Mouse (Mus musculus) neural tube, embryonic 13.5 days (tissue): Measurements from ENCODE around the gene Paqr3. TPM values are rescaled to one million over a fixed set of nuclear protein-coding genes. Genes with fewer than 3 reads are reported as not detected.

Source experiments
- ATAC-seq: fragments of 200-750 bp; cut with Nextera tagmentation; 2 replicates; pipeline ENCODE4 v1.8.0; 2017; ENCODE audit warnings: low read depth, mild to moderate bottlenecking, moderate TSS enrichment, moderate library complexity
- H3K27ac ChIP-seq: fragments of 300-500 bp; sonication (generic); replicated peaks from 2 replicates; pipeline ENCODE4 v1.5.1; 2015; ENCODE audit warnings: moderate library complexity, mild to moderate bottlenecking, inconsistent platforms
- H3K27me3 ChIP-seq: fragments of 300-500 bp; sonication (generic); 2 replicates; pipeline ENCODE4 v1.6.1; 2015; ENCODE audit warnings: mild to moderate bottlenecking, inconsistent platforms
- H3K36me3 ChIP-seq: fragments of 300-500 bp; sonication (generic); 2 replicates; pipeline ENCODE4 v1.6.1; 2015; ENCODE audit warnings: mild to moderate bottlenecking, inconsistent platforms
- H3K4me1 ChIP-seq: fragments of 300-500 bp; sonication (generic); replicated peaks from 2 replicates; pipeline ENCODE4 v1.6.1; 2015; ENCODE audit warnings: inconsistent platforms
- H3K4me2 ChIP-seq: fragments of 300-500 bp; sonication (generic); 2 replicates; pipeline ENCODE4 v1.6.1; 2015; ENCODE audit warnings: inconsistent platforms, mild to moderate bottlenecking, moderate library complexity
- H3K4me3 ChIP-seq: fragments of 300-500 bp; sonication (generic); 2 replicates; pipeline ENCODE4 v1.5.1; 2015; ENCODE audit warnings: mild to moderate bottlenecking, inconsistent platforms
- H3K9ac ChIP-seq: fragments of 300-500 bp; sonication (generic); 2 replicates; pipeline ENCODE4 v1.6.1; 2015; ENCODE audit warnings: moderate library complexity, mild to moderate bottlenecking, inconsistent platforms
- H3K9me3 ChIP-seq: fragments of 300-500 bp; sonication (generic); 2 replicates; pipeline ENCODE4 v1.6.1; 2016; ENCODE audit warnings: inconsistent platforms
- WGBS: fragments of 180-500 bp; shearing (Covaris S2); methylation state at CpG from one replicate; pipeline ENCODE4 v1.1.7; 2015; 5-methylcytosine and 5-hydroxymethylcytosine counted together
- polyA plus RNA-seq: library from polyadenylated mRNA; unstranded; fragments of >200 nt; fragmentation: Nextera tagmentation; extraction: Ambion mirVana; gene quantifications from 2 replicates; pipeline ENCODE4 v1.2.1, GENCODE M21; 2015

Gene Paqr3
- polyA plus RNA-seq, 1 experiment from 2014 or later: 18.6 TPM

DNA sequence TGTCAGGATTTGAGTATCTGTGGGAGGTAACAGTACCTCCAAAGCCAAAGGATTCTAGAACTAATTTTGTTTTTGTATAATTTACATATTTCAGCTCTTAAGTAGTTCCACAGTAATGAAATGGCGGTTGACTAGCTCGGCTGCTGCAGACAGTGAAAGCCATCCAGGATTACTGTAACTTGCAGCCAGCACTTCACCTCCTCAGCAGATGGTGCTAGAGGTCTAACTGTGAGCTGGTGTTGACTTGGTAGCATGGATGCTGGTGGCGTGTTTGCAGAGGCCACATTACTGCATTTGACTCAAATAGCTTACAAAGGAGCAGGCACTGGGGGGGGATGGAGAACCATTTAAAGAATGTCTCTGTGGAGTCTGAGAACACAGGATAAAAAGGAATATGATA, 29.9 kb downstream of the Paqr3 start:
- Histone ChIP-seq H3K27me3 (no peaks in the 10 kb centered on the region), H3K4me2 (no peak overlapping the region), H3K9ac (no peak overlapping the region), H3K4me3 (no peak overlapping the region), H3K4me1 (no peaks in the 10 kb centered on the region), H3K27ac (no peak overlapping the region), H3K36me3 (peaks cover 40% of the 10 kb centered on the region), H3K9me3 (no peaks in the 10 kb centered on the region)
- no peak for ATAC-seq
- 76% methylated on average over 3 of the region's 3 CpGs for WGBS

DNA sequence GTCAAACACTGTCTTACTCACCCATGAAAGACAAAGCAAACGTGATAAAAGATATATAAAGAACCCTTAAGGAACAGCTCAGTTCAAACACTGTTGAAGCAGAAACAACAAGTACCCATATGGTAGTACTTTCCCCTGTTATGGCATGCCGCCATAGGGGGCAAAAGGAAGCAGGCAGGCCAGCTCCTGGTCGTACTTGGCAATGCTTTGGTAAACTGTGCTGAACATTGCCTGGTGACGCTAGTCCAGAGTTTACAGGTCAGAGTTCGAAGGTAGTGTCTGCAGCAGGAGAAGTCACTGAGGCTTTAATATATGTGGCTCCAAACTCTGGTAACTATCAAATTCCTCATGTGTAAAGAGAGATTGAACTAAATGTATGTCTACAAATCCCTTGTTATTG, 32.8 kb downstream of the Paqr3 start:
- no peak overlapping the region for H3K4me3 ChIP-seq
- H3K9me3 ChIP-seq: no peaks in the 10 kb centered on the region
- no peaks in the 10 kb centered on the region for H3K27me3 ChIP-seq
- H3K4me2 ChIP-seq: no peak overlapping the region
- ATAC-seq: no peak
- H3K9ac ChIP-seq: no peak overlapping the region
- peaks cover 11% of the 10 kb centered on the region for H3K36me3 ChIP-seq
- 87% methylated on average over 5 of the region's 5 CpGs for WGBS
- no peak overlapping the region for H3K27ac ChIP-seq
- no peaks in the 10 kb centered on the region for H3K4me1 ChIP-seq

DNA sequence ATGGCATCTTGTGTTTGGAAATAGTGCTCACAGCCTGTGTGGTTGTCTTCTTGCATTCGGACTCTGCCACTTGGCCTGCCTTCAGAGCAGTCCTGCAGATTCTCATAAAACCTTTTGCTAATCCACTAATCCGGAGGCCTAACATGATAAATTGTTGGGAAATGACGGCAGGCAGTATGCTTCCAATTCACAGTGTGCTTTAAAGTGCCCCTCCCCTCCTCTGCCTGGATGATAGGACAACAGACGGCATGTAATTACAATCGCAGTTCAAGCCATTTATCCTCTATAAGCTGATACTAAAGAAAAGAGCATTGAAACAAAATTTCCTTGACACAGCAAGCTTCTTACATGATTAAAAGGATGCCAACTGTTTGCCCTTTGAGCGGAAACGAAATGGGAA, 33.7 kb downstream of the Paqr3 start:
- Histone ChIP-seq H3K27me3 (no peaks in the 10 kb centered on the region), H3K27ac (no peak overlapping the region), H3K4me3 (no peak overlapping the region), H3K36me3 (peaks cover 7% of the 10 kb centered on the region), H3K4me1 (no peaks in the 10 kb centered on the region), H3K9ac (no peak overlapping the region), H3K9me3 (no peaks in the 10 kb centered on the region), H3K4me2 (no peak overlapping the region)
- WGBS: 55% methylated on average over 7 of the region's 7 CpGs
- peak; percentile 32; the same call in 1 of the 2 replicates for ATAC-seq

DNA sequence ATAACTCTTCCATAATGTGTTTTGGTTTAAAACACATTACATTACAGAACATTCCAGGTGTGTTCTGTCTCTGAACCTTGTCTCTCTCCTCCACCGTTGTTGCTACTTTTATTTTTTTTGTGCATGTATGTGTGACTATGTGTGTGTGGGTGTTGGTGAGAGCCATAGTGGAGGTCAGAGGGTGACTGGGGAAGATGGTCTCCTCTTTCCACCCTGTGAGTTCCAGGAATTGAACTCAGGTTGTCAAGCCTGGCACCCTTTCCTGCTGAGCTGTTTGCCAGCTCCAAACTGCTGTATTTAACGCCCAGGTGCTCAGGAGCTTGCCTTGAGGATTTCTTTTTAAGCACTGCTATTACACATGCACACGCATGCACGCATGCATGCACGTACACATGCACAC, 35.2 kb downstream of the Paqr3 start:
- no peaks in the 10 kb centered on the region for H3K27me3 ChIP-seq
- 96% methylated on average over 5 of the region's 5 CpGs for WGBS

DNA sequence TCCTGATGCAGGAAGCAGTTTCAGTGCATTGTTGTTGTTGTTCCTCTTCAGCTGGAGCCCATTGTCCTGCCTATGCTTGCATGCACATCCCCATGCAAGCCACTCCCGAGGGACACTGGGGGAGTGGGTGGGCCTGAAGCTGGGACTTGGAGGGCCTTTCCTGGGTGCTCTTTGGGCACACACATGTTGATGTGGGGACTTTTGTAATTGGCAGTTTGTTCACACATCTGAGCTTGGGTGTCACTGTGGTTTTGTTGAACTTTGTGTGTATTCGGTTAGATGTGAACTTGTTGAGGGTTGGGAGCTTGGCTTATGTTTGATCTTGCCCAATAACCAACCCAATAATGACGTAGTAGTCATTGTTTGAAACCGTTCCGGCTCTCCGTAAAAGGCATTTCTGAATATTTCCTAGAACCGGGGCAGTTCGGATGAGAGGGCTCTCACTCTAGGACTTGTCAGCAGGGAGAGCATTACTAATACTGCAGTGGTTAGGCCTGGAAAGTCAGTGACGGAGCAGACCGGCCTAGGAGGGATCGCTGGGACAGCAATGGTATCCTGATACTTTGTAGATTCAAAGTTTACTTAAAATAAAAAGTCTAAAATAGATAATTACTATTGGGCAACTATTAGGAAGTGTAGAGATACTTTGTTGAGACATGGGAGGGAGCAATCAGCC, 35.8 kb downstream of the Paqr3 start:
- no peak for ATAC-seq
- 0 out of 2 replicates have a peak, but pooled peaks cover under 1% of the 10 kb centered on the region for H3K36me3 ChIP-seq
- H3K9ac ChIP-seq: no peak overlapping the region
- H3K4me3 ChIP-seq: no peak overlapping the region
- no peaks in the 10 kb centered on the region for H3K9me3 ChIP-seq
- no peaks in the 10 kb centered on the region for H3K27me3 ChIP-seq
- H3K4me1 ChIP-seq: no peaks in the 10 kb centered on the region
- no peak overlapping the region for H3K27ac ChIP-seq
- 92% methylated on average over 11 of the region's 11 CpGs for WGBS
- no peak overlapping the region for H3K4me2 ChIP-seq

More for the DNA sequence above, 35.2 kb downstream of the Paqr3 start:
- no peak for ATAC-seq
- Histone ChIP-seq H3K4me1 (no peaks in the 10 kb centered on the region), H3K9ac (no peak overlapping the region), H3K4me2 (no peak overlapping the region), H3K9me3 (no peaks in the 10 kb centered on the region), H3K36me3 (no peaks in the 10 kb centered on the region), H3K27ac (no peak overlapping the region), H3K4me3 (no peak overlapping the region)

DNA sequence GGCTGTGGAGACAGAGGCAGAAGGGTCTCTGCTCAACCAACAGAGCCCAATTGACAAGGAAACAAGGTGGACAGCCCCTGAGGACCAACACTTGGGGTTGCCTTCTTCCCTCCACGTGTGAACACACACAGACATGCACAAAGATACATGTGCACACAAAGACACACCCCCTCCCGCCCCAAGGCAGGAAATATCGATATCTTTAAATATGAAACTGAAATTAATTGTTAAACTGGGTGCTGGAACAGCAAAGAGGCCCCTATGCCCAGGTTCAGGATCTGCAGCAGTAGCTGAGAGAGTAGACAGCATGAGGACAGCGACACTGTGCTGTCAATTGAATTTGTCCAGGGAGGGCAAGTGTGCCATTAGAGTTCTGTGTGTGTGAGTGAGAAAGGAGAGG, 45.6 kb downstream of the Paqr3 start:
- no peaks in the 10 kb centered on the region for H3K4me1 ChIP-seq
- no peaks in the 10 kb centered on the region for H3K27me3 ChIP-seq
- 94% methylated on average over 4 of the region's 4 CpGs for WGBS
- H3K4me3 ChIP-seq: no peak overlapping the region
- no peak overlapping the region for H3K4me2 ChIP-seq
- ATAC-seq: no peak
- H3K9ac ChIP-seq: no peak overlapping the region
- no peaks in the 10 kb centered on the region for H3K9me3 ChIP-seq
- H3K36me3 ChIP-seq: peaks cover 61% of the 10 kb centered on the region
- H3K27ac ChIP-seq: no peak overlapping the region

DNA sequence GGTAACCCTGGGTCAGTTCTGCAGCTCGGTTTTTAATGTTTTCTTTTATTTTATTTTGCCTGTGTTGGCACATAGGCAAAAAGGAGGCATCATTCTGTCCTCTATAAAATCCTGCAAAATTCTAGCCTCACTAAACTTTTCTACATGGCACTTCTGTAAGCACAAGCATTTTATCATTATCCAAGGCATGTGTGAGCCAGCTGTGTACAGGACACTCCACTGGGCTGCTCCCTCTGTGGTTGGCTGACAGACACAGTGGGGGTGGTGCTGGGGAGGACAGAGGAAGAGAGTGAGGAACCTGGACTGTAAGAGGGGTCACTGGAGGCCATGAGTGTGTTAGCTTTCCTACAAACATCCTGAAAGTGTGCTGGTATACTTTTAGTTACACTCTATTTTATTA, 49.4 kb downstream of the Paqr3 start:
- no peak for ATAC-seq
- Histone ChIP-seq H3K36me3 (peaks cover 52% of the 10 kb centered on the region), H3K27ac (no peak overlapping the region)

DNA sequence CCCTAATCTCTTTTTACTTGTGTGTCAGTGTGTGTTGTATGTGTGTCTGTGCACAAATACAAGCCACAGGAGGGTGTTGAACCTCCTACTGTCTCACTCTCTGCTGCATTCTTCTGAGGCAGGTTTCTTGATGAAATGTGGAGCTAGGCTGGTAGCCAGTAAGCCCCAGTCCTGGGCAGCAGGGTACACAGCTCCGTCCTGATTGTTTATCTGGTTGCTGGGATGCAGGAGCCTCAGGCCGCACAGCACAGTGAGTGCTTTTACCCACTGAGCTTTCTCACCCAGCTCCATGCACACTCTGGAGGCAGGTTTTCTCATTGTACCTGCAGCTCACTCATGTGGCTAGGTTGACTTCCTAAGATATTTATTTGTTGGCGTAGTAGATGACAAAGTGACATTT, 50.5 kb downstream of the Paqr3 start:
- Histone ChIP-seq H3K9ac (no peak overlapping the region), H3K36me3 (peaks cover 42% of the 10 kb centered on the region), H3K27me3 (no peaks in the 10 kb centered on the region), H3K4me3 (no peak overlapping the region), H3K4me2 (no peak overlapping the region), H3K27ac (no peak overlapping the region), H3K9me3 (no peaks in the 10 kb centered on the region), H3K4me1 (no peaks in the 10 kb centered on the region)
- no peak for ATAC-seq
- WGBS: 73% methylated on average over 3 of the region's 3 CpGs

More for the DNA sequence above, 49.4 kb downstream of the Paqr3 start:
- H3K9me3 ChIP-seq: no peaks in the 10 kb centered on the region
- H3K27me3 ChIP-seq: no peaks in the 10 kb centered on the region
- H3K4me3 ChIP-seq: no peak overlapping the region
- WGBS: 75% methylated on average over 1 of the region's 1 CpGs
- no peaks in the 10 kb centered on the region for H3K4me1 ChIP-seq
- no peak overlapping the region for H3K4me2 ChIP-seq
- H3K9ac ChIP-seq: no peak overlapping the region

DNA sequence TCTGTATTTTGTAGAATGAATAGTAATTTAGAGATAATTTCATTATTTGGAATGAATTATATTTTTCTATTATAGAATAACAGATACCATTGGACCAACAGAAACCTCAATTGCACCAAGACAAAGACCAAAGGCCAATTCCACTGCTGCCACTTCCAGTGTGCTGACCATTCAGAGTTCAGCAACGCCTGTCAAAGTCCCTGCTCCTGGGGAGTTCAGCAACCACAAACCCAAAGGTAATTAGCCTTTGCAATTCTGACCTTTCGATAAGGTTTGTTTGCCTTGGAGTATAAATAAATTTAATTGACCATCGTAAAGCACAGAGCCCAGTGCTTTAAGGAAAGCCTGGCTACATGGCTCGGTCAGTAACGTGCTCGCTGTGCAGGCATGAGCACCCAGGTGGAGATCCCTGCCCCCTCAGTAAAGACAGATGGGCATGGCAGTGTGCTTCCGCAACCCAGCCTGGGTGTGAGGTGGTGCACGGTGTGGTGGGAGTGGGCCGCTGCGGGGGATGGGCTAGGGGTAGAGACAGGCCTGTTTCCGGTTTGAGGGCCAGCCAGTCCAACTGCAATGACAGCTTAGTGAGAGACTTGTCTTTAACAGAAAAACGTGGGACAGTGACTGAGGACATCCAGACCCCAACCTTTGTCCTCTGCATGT, 54.5 kb downstream of the Paqr3 start:
- WGBS: 63% methylated on average over 12 of the region's 12 CpGs
- Histone ChIP-seq H3K4me3 (no peak overlapping the region), H3K4me1 (no peaks in the 10 kb centered on the region), H3K27ac (no peak overlapping the region), H3K9me3 (no peaks in the 10 kb centered on the region), H3K9ac (no peak overlapping the region), H3K36me3 (peaks cover 23% of the 10 kb centered on the region), H3K27me3 (no peaks in the 10 kb centered on the region), H3K4me2 (no peak overlapping the region)
- ATAC-seq: no peak

DNA sequence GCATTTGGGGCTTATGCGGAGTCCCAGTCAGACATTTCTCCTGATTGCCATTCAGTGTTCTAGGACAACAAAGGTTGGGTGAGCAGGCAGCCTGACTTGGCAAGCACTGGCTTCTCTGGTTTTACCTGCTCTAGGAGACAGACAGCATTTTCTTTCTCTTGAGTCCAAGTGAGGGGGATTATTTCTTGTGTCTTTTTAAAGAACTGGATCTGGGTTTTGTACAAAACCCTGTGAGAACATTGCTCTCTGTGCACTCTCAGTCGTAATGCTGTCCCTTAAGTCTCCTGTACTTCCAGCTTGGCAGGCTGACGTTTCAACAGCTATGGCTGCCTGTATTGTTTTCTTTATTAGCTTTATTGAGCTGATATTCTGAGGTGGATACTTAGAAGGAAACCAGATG, 55.0 kb downstream of the Paqr3 start:
- no peaks in the 10 kb centered on the region for H3K9me3 ChIP-seq
- no peak overlapping the region for H3K27ac ChIP-seq
- H3K36me3 ChIP-seq: peaks cover 22% of the 10 kb centered on the region
- no peak overlapping the region for H3K4me2 ChIP-seq
- no peak overlapping the region for H3K9ac ChIP-seq
- H3K4me3 ChIP-seq: no peak overlapping the region
- H3K4me1 ChIP-seq: no peaks in the 10 kb centered on the region
- no peak for ATAC-seq
- H3K27me3 ChIP-seq: no peaks in the 10 kb centered on the region
- 64% methylated on average over 3 of the region's 3 CpGs for WGBS

DNA sequence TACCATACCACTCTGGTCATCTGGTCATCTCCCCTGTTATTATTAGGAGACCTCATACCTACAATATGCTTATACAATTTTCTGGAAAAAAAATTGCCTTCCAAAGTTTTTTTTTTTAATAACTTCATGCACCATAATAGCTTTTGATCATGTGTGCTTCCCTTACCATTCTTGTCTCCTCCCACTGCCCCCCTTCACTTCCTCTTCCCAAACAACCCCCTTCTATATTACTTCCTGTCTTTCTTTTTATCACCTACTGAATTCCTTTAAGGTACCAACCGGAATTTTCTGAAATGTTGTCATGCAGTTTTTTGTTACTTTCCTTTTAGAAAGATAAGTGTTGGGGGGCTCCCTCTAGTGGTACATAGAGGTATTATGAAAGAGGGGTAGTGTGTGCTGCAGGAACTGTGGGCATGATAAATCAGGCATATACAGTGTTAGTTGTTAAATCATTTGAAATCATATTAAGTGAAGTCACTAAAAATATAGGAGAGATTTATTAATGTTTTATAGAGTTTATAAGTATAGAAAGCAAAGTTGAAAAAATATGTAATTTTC, 55.8 kb downstream of the Paqr3 start:
- H3K4me1 ChIP-seq: no peaks in the 10 kb centered on the region
- H3K27me3 ChIP-seq: no peaks in the 10 kb centered on the region
- 16% methylated on average over 1 of the region's 1 CpGs for WGBS
- no peak overlapping the region for H3K9ac ChIP-seq
- peaks cover 22% of the 10 kb centered on the region for H3K36me3 ChIP-seq
- no peak overlapping the region for H3K4me3 ChIP-seq
- H3K27ac ChIP-seq: no peak overlapping the region
- ATAC-seq: 0 out of 2 replicates have a peak, but pooled peaks have one; percentile 41
- no peak overlapping the region for H3K4me2 ChIP-seq
- H3K9me3 ChIP-seq: no peaks in the 10 kb centered on the region

DNA sequence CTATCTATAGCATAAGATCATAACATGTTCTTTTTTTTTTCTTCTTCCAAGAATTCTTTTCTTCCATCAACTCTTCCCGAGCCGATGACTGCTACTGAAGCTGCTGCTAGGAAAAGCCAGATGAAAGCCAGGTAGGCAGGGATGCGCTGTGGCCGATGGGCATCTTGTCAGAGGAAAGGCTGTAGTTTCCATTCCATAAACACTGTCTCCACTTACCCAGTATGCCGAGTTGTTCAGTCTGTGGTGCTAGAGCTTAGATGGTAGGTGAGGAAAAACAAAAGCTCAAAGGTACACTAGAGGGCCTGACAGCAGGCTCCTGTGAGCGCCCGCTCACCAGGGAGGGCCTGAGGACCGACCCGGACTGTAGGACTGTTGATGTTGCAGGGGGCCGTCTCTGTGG, 56.6 kb downstream of the Paqr3 start:
- Histone ChIP-seq H3K27ac (no peak overlapping the region), H3K4me3 (no peak overlapping the region), H3K9ac (no peak overlapping the region), H3K9me3 (no peaks in the 10 kb centered on the region), H3K27me3 (no peaks in the 10 kb centered on the region), H3K4me2 (no peak overlapping the region), H3K4me1 (no peaks in the 10 kb centered on the region), H3K36me3 (peaks cover 22% of the 10 kb centered on the region)
- WGBS: 82% methylated on average over 10 of the region's 10 CpGs
- no peak for ATAC-seq
